Mouse (Mus musculus) kidney, postnatal 0 days (tissue): ENCODE data around the gene Atp6v0b. TPM values are rescaled to one million over a fixed set of nuclear protein-coding genes. Genes with fewer than 3 reads are reported as not detected.

Source experiments
- ATAC-seq: fragments of 200-750 bp; cut with Nextera tagmentation; replicated peaks from 2 replicates; pipeline ENCODE4 v1.8.0; 2017; ENCODE audit warnings: low read depth, moderate number of reproducible peaks, moderate TSS enrichment, moderate library complexity; ENCODE audit not compliant: low FRiP score
- DNase-seq: peaks from one replicate; pipeline ENCODE4 v3.0.0-alpha.2; 2016; ENCODE audit warnings: low spot score
- H3K27ac ChIP-seq: fragments of 300-500 bp; sonication (generic); 2 replicates; pipeline ENCODE4 v1.5.1; 2014; ENCODE audit warnings: mild to moderate bottlenecking
- H3K27me3 ChIP-seq: fragments of 300-500 bp; sonication (generic); 2 replicates; pipeline ENCODE4 v1.6.1; 2014; ENCODE audit warnings: low read length, mixed read lengths; ENCODE audit not compliant: insufficient read depth
- H3K36me3 ChIP-seq: fragments of 300-500 bp; sonication (generic); 2 replicates; pipeline ENCODE4 v1.6.1; 2014; ENCODE audit warnings: low read length, mixed read lengths; ENCODE audit not compliant: insufficient read depth
- H3K4me1 ChIP-seq: fragments of 300-500 bp; sonication (generic); replicated peaks from 2 replicates; pipeline ENCODE4 v1.6.1; 2014; ENCODE audit warnings: antibody characterized with exemption, low read length, mixed read lengths; ENCODE audit not compliant: insufficient read depth
- H3K4me2 ChIP-seq: fragments of 300-500 bp; sonication (generic); 2 replicates; pipeline ENCODE4 v1.6.1; 2014; ENCODE audit warnings: mild to moderate bottlenecking, low read length, moderate library complexity, mixed read lengths
- H3K4me3 ChIP-seq: fragments of 300-500 bp; sonication (generic); replicated peaks from 2 replicates; pipeline ENCODE4 v1.5.1; 2014; ENCODE audit warnings: low read depth, low read length
- H3K9ac ChIP-seq: fragments of 300-500 bp; sonication (generic); 2 replicates; pipeline ENCODE4 v1.6.1; 2014; ENCODE audit warnings: low read depth, low read length
- H3K9me3 ChIP-seq: fragments of 300-500 bp; sonication (generic); replicated peaks from 2 replicates; pipeline ENCODE4 v1.6.1; 2016; ENCODE audit warnings: low read length, inconsistent platforms, mixed read lengths
- CTCF ChIP-seq: IDR thresholded peaks from 2 replicates; pipeline ENCODE4 v1.5.1; 2016; ENCODE audit warnings: antibody characterized with exemption, low read depth, mild to moderate bottlenecking, moderate library complexity
- WGBS: fragments of 180-500 bp; shearing (Covaris S2); extraction: QIAGEN DNeasy Blood & Tissue Kit; methylation state at CpG from one replicate; pipeline ENCODE4 v1.1.7; 2014; 5-methylcytosine and 5-hydroxymethylcytosine counted together
- polyA plus RNA-seq: library from polyadenylated mRNA; unstranded; fragments of >200 nt; fragmentation: Nextera tagmentation; extraction: Ambion mirVana; gene quantifications from 2 replicates; pipeline ENCODE4 v1.2.1, GENCODE M21; 2015

Atp6v0b gene
- polyA plus RNA-seq, 1 experiment from 2014 or later = 374 TPM

GRCm38 (mm10) chr4:117913421-117913820 is 26.3 kb upstream of the Atp6v0b start:
- 54% methylated on average over 3 of the region's 3 CpGs for WGBS
- Histone ChIP-seq H3K9me3 (no peaks in the 10 kb centered on the region), H3K36me3 (peaks cover 8% of the 10 kb centered on the region; the same call in 1 of the 2 replicates), H3K9ac (no peak overlapping the region), H3K4me3 (no peak overlapping the region), H3K27me3 (no peaks in the 10 kb centered on the region), H3K4me1 (peaks cover 16% of the 10 kb centered on the region), H3K27ac (no peak overlapping the region), H3K4me2 (peak overlapping the region; percentile 100; the same call in 1 of the 2 replicates)
- TF ChIP-seq CTCF = no peak
- DNase-seq = no peak
- ATAC-seq = no peak

- Histone ChIP-seq H3K27me3 (no peaks in the 10 kb centered on the region), H3K4me3 (no peak overlapping the region), H3K9me3 (no peaks in the 10 kb centered on the region), H3K4me2 (no peak overlapping the region), H3K9ac (no peak overlapping the region), H3K27ac (no peak overlapping the region), H3K36me3 (peaks cover 8% of the 10 kb centered on the region; the same call in 1 of the 2 replicates), H3K4me1 (peaks cover 16% of the 10 kb centered on the region)
- ATAC-seq (no peak), DNase-seq (no peak)
- WGBS = 47% methylated on average over 7 of the region's 7 CpGs
- TF ChIP-seq CTCF = no peak
These were observed 25.6 kb upstream of the Atp6v0b start for GRCm38 (mm10) chr4:117912685-117913273.

- Histone ChIP-seq H3K9ac (no peak overlapping the region), H3K4me1 (peaks cover 16% of the 10 kb centered on the region), H3K27ac (no peak overlapping the region), H3K27me3 (no peaks in the 10 kb centered on the region), H3K4me2 (no peak overlapping the region), H3K4me3 (no peak overlapping the region), H3K36me3 (peaks cover 8% of the 10 kb centered on the region; the same call in 1 of the 2 replicates), H3K9me3 (no peaks in the 10 kb centered on the region)
- WGBS = 91% methylated on average over 13 of the region's 13 CpGs
- ATAC-seq = no peak
- no peak for TF ChIP-seq CTCF
- DNase-seq = no peak
These were observed 25.0 kb upstream of the Atp6v0b start for GRCm38 (mm10) chr4:117912131-117912561.

- no peak overlapping the region for H3K4me3 ChIP-seq
- no peak for TF ChIP-seq CTCF
- no peak overlapping the region for H3K4me2 ChIP-seq
- H3K27me3 ChIP-seq = no peaks in the 10 kb centered on the region
- DNase-seq (no peak), ATAC-seq (no peak)
- H3K36me3 ChIP-seq = peaks cover 24% of the 10 kb centered on the region
- H3K9me3 ChIP-seq = no peaks in the 10 kb centered on the region
- no peak overlapping the region for H3K27ac ChIP-seq
- WGBS = 68% methylated on average over 8 of the region's 8 CpGs
- peaks cover 12% of the 10 kb centered on the region for H3K4me1 ChIP-seq
- no peak overlapping the region for H3K9ac ChIP-seq
These were observed 21.8 kb upstream of the Atp6v0b start for GRCm38 (mm10) chr4:117908834-117909453.

GRCm38 (mm10) chr4:117906196-117906595 is 19.1 kb upstream of the Atp6v0b start:
- Histone ChIP-seq H3K4me3 (no peak overlapping the region), H3K9ac (no peak overlapping the region), H3K27me3 (no peaks in the 10 kb centered on the region), H3K9me3 (no peaks in the 10 kb centered on the region), H3K36me3 (peaks cover 38% of the 10 kb centered on the region), H3K4me1 (no peaks in the 10 kb centered on the region), H3K27ac (no peak overlapping the region), H3K4me2 (no peak overlapping the region)
- ATAC-seq (no peak), DNase-seq (no peak)
- 80% methylated on average over 3 of the region's 3 CpGs for WGBS
- no peak for TF ChIP-seq CTCF

- 87% methylated on average over 8 of the region's 8 CpGs for WGBS
- Histone ChIP-seq H3K27me3 (no peaks in the 10 kb centered on the region), H3K9ac (no peak overlapping the region), H3K9me3 (no peaks in the 10 kb centered on the region), H3K4me2 (no peak overlapping the region), H3K27ac (no peak overlapping the region), H3K36me3 (peaks cover 50% of the 10 kb centered on the region), H3K4me1 (no peaks in the 10 kb centered on the region), H3K4me3 (no peak overlapping the region)
- no peak for TF ChIP-seq CTCF
- DNase-seq (no peak), ATAC-seq (no peak)
These were observed 17.6 kb upstream of the Atp6v0b start for GRCm38 (mm10) chr4:117904761-117905160.

- Histone ChIP-seq H3K4me3 (no peak overlapping the region), H3K27me3 (no peaks in the 10 kb centered on the region), H3K4me1 (no peaks in the 10 kb centered on the region), H3K9ac (no peak overlapping the region), H3K27ac (no peak overlapping the region), H3K9me3 (no peaks in the 10 kb centered on the region), H3K4me2 (no peak overlapping the region), H3K36me3 (peaks cover 54% of the 10 kb centered on the region)
- ATAC-seq (no peak), DNase-seq (no peak)
- TF ChIP-seq CTCF = no peak
- 91% methylated on average over 10 of the region's 10 CpGs for WGBS
These were observed 17.0 kb upstream of the Atp6v0b start for GRCm38 (mm10) chr4:117904094-117904493.
